Mouse (Mus musculus) hindlimb bud, embryonic 11.5 days (tissue): ENCODE data around the gene Olfr69.
"Not testable (repeated sequence)": the region's sequence is repeated elsewhere in the genome, so short reads cannot be mapped to it uniquely, and the experiment has no call there.

Experiments
- DNase-seq: peaks from one replicate; pipeline ENCODE4 v3.0.0-alpha.2; 2012; ENCODE audit warnings: low read depth, low spot score; ENCODE audit errors: extremely low spot score

The Olfr69 gene

GRCm38 (mm10) chr7:103771494-103771893 is at the start of gene Olfr69:
Gene Olfr69, minus strand, starts transcription at chr7:103771594.
- DNase-seq: no peak

DNA sequence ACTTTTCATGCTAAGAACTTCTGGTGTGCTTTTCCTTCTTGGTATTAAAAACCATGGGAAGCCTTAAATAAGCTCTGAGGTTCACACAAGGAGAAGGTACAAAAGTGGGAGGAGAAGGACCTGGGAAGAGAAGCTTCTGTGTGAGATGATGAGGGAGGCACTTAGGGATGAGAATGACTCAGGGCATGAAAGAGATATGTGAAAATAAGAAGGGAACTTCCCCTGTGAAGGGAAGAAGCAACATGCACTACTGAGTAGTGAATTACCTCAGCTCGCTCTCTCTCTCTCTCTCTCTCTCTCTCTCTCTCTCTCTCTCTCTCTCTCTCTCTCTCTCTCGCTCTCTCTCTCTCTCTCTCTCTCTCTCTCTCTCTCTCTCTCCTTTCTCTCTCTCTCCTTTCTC is 43.7 kb upstream of the Olfr69 start:
- not testable (repeated sequence) for DNase-seq

DNA sequence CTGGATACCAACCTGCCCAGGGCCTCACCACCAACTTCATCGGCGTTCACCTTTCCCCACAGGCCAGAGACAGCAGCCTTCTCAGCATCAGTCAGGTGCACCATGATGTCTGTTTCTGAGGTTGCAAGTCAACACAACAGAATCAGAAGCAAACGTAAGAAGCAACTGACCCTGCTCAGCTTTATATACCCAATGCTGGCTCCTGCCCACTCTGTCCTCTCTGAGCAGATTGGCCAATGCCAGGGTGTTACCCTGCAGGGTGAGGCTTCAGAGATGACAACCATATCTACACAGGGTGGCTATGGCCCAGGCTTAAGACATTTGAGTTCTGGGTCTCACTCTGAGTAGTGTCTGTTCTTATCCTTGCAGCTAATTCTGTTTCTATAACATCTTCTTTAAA is 42.4 kb upstream of the Olfr69 start, which contains the start of gene Hbb-bt:
TSS of gene Hbb-bt (minus strand) at position 231 of the 400 bp plus-strand sequence.
- no peak for DNase-seq

DNA sequence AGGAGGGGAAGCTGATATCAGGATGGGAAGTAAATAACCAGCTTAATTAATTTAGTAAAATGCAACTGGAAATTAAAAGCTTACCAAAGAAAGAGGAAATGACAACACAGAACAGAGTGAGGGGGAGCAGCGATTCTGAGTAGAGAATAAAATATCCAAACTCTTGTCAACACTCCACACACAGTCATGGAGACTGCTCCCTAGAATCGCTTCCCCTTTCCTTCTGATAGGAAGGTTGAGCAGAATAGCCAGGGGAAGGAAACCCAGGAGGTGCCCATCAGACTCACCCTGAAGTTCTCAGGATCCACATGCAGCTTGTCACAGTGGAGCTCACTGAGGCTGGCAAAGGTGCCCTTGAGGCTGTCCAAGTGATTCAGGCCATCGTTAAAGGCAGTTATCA is 41.8 kb upstream of the Olfr69 start:
- DNase-seq: not testable (repeated sequence)

DNA sequence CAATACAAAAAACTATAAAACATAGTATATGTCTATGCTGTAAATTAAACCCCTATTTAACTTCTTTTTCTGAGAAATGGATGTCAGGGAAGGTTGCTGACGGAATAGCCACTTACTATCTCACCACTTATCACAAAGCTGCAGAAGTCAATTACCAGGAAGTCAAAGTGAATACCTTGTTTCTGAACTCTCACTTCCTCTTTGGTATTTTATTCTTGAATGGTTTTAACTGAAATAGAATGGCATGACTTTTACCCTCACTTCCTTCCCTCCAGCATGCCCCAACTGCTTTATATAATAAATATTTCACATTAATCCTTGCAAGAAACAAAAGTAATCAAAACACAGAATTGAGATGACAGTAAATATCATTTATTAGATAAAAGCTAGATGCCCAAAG is 40.8 kb upstream of the Olfr69 start:
- no peak for DNase-seq

DNA sequence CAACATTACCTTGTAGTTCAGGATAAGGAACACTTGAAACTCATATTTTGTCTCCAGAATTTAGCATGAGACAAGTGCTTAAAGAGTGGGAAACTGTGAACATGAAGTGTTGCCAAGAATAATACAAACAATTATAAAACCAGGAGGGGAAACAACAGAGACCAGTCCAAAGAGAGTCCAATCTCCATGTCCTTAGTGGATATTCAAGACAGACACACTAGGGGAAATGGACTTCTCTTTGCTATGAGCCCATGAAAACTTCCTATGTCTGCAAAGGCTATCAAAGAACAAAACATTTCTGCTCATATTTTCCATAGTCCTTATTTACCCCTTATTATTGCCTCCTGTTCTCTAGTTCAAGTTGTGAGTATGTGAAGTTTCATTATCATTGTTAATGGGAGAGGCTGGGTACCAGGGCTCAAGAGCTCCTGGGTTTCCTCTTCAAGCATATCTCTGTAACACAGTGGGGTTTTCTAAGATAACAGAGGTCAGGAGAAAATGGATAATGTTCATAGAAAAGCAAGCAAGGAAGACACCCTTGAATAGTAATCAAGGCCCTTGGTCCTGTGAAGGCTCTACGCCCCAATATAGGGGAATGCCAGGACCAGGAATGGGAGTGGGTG is 39.9 kb upstream of the Olfr69 start:
- no peak for DNase-seq

DNA sequence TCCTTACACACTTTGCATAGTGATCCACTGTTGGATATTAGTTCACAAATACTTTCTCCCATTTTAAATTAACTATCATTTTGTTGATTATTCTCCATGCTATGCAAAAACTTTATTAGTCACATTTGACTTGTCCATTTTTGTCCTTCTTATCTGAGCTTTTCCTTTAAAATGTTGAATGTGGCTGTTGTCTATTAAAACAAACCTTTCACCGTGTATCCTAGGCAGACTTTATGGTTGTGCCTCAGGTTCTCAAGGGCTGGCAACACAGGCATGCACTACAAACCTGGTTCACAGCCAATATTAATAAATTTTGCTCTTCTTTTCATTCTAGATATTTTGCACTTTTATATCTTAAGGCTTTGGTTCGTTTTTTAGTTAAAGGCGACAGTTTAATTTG is 39.4 kb upstream of the Olfr69 start:
- no peak for DNase-seq

DNA sequence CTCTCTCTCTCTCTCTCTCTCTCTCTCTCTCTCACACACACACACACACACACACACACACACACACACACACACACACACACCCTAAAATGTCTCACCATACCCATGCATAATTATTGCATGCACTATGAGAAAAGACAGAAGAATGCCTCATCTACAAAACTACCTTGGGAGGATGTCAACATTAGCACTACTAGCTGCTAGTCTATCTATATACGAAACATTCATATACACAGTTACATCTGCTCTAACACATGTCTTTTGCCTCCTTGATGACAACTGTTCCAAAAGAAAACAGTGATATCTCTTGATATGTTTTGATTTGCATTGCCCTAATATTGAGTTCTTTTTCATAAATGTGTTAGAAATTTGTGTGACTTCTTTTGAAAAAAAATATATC is 38.9 kb upstream of the Olfr69 start:
- no peak for DNase-seq

GRCm38 (mm10) chr7:103809801-103810155 is 38.4 kb upstream of the Olfr69 start:
- DNase-seq: no peak

GRCm38 (mm10) chr7:103808971-103809800 is 37.8 kb upstream of the Olfr69 start:
- no peak for DNase-seq

GRCm38 (mm10) chr7:103808120-103808519 is 36.7 kb upstream of the Olfr69 start:
- not testable (repeated sequence) for DNase-seq

- peak; percentile 30 for DNase-seq
These were observed 35.5 kb upstream of the Olfr69 start for GRCm38 (mm10) chr7:103806856-103807255.

GRCm38 (mm10) chr7:103792669-103793388 is 21.4 kb upstream of the Olfr69 start:
- no peak for DNase-seq

DNA sequence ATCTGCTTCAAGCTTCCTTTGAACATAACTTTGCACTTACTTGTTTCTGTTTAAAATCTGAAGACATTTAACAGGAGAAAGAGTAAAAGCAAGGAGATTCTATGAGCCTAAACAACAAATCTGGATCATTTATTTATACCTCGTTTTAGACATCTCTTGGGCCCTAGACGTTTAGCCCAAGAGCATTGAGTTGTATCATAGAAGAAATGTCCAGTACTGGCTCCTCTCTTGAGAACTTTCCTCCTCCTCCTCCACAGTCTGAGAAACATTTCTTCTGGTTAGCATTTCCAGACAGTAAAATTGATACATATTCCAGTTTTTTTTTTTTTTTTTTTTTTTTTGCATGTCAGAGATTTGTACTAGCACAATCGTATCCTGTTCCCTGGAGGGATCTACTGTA is 20.3 kb upstream of the Olfr69 start, which contains the start of gene Olfr67:
TSS of gene Olfr67 (minus strand) at position 101 of the 400 bp plus-strand sequence.
- no peak for DNase-seq

DNA sequence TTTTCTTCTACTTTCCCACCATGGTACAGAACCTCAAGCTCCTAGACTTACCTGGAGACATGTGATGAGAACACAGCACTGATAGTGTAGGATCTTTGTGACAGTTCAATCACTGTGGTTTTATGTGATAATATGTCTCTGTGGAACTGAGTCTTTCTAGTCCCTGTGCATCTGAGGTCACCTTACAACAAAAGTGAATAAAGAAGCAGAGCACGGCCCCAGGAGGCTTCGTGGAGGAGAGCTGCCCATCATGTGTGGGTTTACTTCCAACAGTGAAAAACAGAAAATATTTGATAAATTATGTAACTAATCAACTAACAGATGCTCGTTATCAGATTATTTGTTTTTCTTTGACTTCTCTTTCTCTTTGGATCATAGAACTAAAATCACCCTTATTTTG is 8.2 kb upstream of the Olfr69 start, which contains the start of gene Olfr68:
TSS of gene Olfr68 (minus strand) at position 101 of the 400 bp plus-strand sequence.
- no peak for DNase-seq

GRCm38 (mm10) chr7:103777652-103778051 is 6.3 kb upstream of the Olfr69 start:
- DNase-seq: not testable (repeated sequence)

GRCm38 (mm10) chr7:103767687-103768086 is 3.7 kb downstream of the Olfr69 start:
- DNase-seq: not testable (repeated sequence)

DNA sequence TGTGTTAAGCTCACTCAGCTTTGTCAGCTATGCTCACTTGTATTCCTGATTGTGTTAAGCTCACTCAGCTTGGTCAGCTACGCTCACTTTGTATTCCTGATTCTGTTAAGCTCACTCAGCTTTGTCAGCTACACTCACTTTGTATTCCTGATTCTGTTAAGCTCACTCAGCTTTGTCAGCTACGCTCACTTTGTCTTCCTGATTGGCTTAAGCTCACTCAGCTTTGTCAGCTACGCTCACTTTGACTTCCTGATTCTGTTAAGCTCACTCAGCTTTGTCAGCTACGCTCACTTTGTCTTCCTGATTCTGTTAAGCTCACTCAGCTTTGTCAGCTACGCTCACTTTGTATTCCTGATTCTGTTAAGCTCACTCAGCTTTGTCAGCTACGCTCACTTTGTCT is 9.2 kb downstream of the Olfr69 start:
- not testable (repeated sequence) for DNase-seq

DNA sequence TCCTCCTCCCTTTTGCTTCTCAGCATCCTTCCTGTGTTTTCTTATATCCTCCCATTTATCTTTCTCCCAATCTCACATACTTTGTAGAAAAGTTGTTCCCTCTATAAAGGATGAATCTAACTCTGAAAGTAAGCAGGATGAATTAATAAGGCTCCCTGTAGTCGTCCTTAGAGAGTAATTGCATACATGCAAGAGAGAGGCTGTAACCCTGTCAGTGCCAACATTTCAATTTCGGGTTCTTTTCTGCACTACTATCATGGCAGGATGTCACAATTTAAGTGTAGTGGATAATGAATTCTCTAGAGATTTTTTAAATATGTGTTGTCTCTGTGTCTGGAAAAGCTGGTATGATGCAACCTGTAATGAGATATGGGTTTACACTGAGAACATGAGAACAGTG is 14.2 kb downstream of the Olfr69 start, which contains the start of gene Olfr630:
TSS of gene Olfr630 (minus strand) at position 101 of the 400 bp plus-strand sequence.
- no peak for DNase-seq

- no peak for DNase-seq
These were observed 26.6 kb downstream of the Olfr69 start, which contains the start of gene Olfr629 for GRCm38 (mm10) chr7:103744843-103745242. Gene Olfr629, minus strand, starts transcription at chr7:103744943.

GRCm38 (mm10) chr7:103730074-103730473 is 41.3 kb downstream of the Olfr69 start, which contains the start of gene Olfr628:
Gene Olfr628, plus strand, starts transcription at chr7:103730374.
- DNase-seq: no peak
